Mouse (Mus musculus) testis, postnatal 10 days (tissue): Measurements from ENCODE around the gene Map4k1.
"Not testable (repeated sequence)": the region's sequence is repeated elsewhere in the genome, so short reads cannot be mapped to it uniquely, and the experiment has no call there.

Source experiments
- DNase-seq: peaks from one replicate; pipeline ENCODE4 v3.0.0; 2021; ENCODE audit warnings: low spot score

The Map4k1 gene

DNA sequence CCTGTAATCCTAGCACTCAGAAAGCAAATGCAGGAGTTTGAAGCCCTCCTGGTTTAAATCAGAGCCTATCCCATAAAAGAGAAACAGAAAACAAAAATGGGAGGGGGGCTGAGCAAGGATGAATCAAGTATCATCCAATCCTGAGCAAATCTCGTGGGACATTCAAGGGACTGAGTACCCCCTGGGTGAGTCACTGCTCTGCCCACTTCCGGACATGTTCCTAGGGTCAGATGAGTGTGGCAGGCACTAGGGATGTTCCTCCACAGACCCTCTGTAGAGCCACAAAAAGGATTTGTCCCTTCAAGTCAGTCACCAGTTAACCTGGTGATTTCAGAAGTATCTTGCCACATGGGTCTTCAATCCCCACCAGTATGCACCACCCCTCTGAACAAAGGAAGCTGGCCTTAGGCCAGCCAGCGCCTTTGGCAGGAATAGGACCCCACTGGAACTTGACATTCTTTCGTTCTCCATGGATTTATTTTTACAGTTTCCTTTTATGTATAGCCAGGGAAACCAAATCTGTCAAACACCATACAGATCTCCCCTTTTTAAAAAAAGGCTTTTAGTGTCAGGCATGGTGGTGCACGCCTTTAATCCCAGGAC is 26.5 kb upstream of the Map4k1 start:
- DNase-seq: no peak

- no peak for DNase-seq
These were observed 25.6 kb upstream of the Map4k1 start for GRCm38 (mm10) chr7:28956270-28956669.

DNA sequence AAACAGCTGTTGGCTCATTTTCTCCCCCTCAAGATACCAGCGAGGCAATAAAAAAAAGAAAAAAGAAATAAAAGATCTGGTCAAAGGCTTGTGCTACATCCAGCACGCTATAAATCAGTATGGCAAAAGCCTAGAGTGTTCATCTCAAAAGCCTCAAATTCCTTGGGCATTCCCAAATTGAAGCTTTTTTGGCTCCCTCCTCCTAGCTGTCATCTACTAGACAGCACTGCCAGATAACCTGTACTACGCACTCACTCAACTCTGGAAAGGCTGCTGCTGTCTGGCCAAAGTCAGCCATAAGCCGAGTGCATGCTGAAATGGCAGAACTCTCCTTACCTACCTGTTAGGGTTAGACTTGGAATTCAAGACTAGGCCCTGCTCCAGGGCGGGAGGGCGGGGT is 24.6 kb upstream of the Map4k1 start:
- no peak for DNase-seq

DNA sequence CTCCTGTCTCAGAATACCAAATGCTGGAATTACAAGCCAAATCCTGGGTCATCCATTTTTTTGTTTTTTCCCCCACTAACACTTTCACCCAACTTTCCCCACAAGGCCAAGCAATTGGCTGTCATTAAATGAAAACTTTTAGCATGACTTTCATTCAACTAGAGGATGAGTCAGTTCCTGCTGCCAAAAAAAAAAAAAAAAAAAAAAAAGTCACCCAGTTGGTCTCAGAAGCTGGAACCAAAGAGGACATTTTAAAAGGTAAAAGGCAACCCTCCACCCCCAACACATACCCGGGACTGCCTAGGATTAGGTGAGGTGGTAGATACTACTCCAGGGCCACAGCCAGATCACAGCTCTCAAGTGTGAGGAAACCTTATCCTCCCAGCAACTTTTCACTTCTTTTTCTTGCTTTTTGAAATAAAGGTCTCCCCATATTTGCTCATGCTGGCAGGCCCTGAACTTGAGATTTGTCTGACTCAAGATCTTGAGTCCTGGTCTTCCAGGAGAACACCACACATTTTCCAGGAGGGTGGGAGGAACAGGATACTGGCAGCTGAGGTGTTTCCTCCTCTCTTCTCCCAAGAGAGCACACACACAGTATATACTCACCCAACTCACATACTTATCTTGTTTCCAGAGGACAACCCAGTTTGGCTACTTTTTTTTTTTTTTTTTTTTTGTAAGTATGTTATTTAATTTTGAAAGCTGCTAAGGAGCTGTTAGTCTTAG is 23.7 kb upstream of the Map4k1 start:
- no peak for DNase-seq

DNA sequence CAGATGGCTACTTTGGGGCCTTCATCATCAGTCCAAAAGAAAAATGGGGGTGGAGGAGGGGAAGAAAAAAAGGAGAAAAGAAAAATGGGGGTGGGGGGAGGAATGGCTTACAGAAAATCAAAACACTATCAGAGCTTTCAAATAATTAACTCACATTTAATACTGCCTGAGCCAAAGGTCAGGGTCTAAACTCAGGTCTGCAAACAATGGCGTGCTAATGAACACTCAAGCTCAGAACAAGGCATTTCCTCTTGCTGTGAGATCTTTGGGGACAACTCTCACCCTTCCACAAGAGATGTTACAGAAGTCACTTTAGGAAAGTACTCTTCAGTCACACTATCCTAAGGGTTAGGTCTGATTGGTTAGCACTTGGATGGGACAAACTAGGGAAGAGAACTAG is 23.1 kb upstream of the Map4k1 start:
- no peak for DNase-seq

DNA sequence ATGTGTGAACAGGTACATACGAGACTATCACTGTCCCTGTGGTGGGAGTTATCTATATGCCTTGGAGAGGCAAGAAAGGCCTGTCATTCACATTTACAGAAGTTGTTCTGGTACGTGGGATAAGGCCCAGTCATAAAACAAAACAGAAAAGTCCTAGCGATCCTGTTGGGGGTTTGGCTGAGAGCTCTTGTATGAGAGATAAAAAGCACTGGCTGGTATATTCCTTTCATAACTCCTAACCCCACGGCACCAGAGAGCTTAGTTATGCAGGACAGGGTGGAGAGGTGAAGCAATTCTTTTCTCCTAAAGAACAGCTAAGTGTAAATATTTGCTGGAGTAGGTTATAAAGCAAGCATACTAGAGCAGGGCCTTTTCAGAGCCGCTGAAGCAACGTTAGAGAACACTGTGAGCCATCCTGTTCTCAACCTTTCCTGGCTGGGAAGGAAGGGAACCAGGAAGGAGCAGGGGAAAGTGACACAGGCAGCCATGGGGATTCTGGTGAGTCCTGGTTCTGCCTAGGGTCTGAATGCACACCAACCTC is 22.3 kb upstream of the Map4k1 start:
- DNase-seq: peak; percentile 46

GRCm38 (mm10) chr7:28960354-28961046 is 21.4 kb upstream of the Map4k1 start:
- DNase-seq: no peak

DNA sequence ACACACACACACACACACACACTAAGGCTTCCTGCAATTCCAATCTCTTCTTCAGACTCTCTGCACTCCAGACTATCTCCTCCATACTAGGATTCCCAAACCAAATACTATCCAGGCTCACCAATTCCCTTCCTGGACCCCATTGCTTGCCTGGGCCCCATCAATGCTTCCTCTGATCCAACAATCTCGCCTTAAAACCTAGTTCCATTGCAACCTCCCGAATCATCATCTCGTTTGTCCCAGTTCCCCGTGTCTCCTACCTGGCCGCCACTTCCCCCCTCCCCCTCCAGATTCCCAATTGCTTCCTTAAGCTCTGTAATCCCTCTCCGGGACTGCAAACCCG is 20.3 kb upstream of the Map4k1 start:
- no peak for DNase-seq

DNA sequence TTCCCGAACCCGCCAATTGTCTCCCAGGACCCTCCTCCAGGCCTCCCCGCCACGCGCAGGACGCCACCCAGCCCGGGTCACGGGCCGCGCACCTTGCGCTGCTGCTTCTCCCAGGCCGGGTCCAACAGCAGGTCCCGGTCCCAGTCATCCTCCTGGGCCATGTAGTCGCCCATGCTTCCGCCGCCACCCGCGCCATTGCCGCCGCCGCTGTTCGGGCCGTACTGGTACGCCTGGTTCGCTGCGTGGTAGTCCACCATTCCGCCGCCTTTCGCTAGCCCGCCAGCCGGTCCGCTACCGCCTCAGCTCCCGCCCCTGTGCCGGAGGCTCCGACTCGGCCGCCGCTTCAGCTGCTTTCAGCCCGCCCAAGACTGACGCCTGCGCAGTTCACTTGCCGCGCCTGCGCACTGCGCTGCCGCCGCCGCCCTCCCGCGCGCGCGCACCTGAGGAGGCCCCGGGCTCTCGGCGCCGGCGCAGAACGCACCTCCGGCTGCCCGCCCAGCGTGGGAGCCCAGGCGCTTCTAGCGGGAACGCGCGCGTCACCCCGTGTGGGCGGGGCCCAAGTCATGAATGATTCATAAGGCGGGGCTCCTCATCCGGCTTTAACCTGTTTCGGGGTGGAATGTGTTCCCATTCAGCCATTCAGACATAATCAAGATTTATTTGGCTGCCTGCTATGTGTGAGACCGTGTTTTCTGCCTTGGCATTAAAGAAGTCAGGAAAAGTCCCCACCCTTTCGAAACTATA is 19.8 kb upstream of the Map4k1 start, which contains the start of gene Actn4:
Actn4 (minus strand) TSS at position 414 of the 744 bp plus-strand sequence.
- DNase-seq: peak; percentile 99

DNA sequence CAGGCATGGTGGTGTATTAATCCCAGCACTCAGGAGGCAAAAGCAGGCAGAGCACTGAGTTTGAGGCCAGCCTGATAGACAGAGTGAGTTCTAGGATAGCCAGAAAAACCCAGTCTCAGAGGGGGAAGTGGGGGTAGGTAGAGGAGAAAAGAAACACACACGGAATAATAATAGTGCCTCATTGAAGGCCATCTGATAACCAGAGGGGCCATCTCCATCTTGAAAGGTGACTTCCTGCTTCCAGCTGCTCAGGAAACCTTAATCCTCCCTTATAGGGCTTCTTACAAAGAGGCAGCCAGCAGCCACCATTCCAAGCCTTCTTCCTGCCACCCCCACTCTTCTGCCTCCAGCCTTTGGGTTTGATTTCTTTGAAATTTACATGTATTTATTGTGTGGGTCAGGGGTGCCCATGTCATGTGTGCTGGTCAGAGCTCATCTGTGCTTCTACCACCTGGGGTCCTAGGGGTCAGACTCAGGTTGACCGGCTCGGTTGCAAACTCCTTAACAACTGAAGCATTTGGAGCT is 18.4 kb upstream of the Map4k1 start:
- DNase-seq: no peak

DNA sequence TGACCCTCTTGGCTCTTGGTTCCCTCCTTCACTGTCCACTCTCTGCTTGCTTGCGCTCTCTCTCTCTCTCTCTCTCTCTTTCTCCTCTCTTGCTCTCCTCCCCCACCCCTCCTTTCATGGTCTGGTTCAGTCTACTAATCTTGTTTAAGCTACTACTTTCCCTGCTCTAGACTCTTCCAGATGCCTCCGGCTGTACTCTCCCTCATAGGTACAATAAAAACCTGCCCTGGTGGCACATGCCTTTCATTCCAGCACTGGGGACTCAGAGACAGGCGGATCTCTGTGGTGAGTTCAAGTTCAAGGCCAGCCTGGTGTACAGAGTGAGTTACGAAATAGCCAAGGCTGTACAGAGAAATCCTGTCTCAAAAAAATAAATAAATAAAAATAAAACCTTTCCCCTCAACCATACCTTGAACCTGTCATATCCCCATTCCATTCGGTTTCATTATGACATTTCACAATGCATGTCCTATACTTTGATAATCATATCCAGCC is 16.5 kb upstream of the Map4k1 start:
- DNase-seq: no peak

GRCm38 (mm10) chr7:28966181-28966580 is 15.7 kb upstream of the Map4k1 start:
- DNase-seq: no peak

GRCm38 (mm10) chr7:28966751-28967505 is 14.9 kb upstream of the Map4k1 start:
- no peak for DNase-seq

DNA sequence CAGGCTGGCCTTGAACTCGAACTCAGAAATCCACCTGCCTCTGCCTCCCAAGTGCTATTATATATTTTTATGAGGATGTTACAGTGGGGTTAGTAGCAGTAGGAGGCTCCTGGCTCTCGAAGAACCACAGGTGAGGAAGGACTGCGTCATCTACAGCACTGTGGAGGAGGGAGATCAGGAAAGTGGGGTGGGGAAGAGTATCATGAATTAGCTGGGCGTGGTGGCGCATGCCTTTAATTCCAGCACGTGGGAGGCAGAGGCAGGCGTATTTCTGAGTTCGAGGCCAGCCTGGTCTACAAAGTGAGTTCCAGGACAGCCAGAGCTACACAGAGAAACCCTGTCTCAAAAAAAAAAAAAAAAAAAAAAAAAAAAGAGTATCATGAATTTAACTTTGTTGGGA is 13.7 kb upstream of the Map4k1 start:
- not testable (repeated sequence) for DNase-seq

DNA sequence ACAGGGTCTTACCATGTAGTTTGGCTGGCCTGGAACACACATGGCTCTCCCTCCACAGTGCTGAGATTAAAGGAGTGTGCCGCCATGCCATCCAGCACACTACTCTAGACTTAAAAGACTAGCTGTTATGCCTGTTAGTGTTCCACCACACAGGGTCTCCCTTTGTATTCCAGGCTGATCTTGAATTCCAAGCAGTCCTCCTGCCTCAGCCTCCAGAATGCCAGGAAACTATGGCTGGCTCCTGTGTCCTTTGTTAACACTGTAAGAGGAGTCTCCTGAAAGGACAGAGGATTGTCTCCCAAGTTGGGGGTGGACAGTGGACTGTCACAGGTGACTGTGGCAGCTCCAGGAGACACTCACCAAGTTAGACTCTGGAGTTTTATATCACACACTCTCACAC is 12.6 kb upstream of the Map4k1 start:
- DNase-seq: no peak

DNA sequence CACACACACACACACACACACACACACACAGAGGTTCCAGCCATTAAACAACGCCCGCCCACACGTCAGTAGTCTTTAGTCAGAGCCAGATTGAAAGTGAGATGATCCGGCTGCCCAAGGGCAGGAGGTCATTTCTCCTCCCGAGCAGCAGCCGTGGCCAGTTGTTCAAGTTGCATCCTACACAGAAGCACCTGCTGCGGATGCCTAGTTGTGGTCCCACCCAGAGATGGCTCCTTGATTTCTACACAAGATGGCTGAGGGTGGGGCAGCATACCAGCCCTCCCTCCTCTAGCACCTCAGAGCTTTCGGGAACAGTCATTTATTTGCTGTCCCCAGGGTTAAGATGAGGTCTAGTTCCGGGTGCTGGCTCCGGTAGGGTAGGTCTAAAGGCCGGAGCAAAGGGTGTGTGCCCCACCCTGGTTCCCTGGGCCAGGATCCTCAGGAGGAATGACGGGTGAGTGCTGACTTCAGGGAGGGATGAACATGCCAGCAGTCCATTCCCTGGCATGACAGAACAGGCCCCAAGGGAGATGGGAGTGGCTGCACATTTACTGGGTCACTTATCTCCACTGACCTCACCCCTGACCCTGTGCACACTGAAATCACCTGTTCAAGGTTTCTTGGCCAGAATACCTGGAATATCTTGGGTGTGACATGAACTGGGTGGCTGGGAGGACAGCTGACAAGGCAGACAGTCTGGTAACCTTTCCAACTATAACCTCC is 12.0 kb upstream of the Map4k1 start:
- DNase-seq: no peak

DNA sequence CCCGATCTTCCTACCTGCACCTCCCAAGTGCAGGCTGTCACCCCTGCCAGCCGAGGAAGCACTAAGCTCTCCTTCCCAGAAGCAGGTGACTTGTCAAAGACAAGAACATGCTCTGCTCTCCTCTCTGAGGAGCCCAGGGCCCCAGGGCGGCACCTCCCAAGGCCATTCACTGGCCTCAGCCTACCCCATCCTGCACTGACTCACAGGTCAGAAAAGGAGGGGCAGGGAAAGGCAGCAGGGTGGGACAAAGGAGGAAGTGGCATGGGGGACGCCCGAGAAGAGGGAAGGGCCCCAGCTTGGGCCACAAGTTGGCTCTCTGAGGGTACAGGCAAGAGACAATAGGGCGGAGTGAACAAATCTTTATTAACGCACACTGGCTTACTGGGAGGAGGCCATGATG is 10.8 kb upstream of the Map4k1 start:
- DNase-seq: no peak

GRCm38 (mm10) chr7:28971770-28972269 is 10.0 kb upstream of the Map4k1 start:
- no peak for DNase-seq

DNA sequence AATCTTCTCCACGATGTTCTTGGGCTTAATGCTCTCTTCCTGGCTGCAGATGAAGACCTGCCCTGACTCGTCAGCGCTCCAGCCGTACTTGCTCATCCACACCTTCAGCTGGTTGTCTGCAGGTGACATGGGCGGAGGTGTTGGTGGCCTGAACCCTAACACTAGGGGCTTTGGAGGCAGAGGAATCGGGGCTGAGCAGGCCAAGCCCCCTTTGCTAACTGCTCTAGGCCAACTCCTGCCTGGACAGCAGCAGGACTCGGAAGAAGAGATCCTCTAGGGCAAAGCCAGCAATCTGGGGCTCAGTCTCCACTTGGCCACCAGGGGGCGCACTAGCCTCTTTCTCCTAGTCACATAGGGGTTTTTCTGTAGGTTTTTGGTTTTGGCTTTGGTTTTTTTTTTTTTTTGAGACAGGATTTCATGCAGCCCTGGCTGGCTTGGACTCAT is 9.3 kb upstream of the Map4k1 start:
- peak; percentile 91 for DNase-seq

DNA sequence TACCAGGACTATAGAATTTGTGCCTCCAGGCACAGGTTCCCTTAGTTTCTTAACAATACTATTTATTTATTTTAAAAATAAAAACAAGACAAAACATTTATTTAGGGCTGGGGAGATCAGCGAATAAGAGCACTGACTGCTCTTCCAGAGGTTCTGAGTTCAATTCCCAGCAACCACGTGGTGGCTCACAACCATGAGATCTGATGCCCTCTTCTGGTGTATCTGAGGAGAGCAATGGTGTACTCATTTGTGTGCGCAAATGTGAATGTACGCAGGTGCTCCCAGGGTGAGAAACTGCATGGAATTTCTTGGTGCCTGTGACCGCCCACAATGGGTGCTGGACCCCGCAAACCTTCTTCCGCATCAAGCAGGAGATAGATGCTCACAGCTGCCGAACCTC is 8.8 kb upstream of the Map4k1 start:
- DNase-seq: no peak
